Mouse (Mus musculus) forebrain, embryonic 12.5 days (tissue): ENCODE data around the gene Fam19a1. TPM values are rescaled to one million over a fixed set of nuclear protein-coding genes. Genes with fewer than 3 reads are reported as not detected.
A peak's percentile ranks its signal among the peaks of the same experiment; 100 is the strongest.

Experiments used
- ATAC-seq: fragments of 200-750 bp; cut with Nextera tagmentation; 2 replicates; pipeline ENCODE4 v1.8.0; 2017; ENCODE audit warnings: moderate TSS enrichment; ENCODE audit not compliant: low FRiP score
- H3K27ac ChIP-seq: fragments of 300-500 bp; sonication (generic); 2 replicates; pipeline ENCODE4 v1.5.1; 2016; ENCODE audit warnings: mild to moderate bottlenecking
- H3K27me3 ChIP-seq: fragments of 300-500 bp; sonication (generic); 2 replicates; pipeline ENCODE4 v1.6.1; 2016; ENCODE audit warnings: mild to moderate bottlenecking
- H3K36me3 ChIP-seq: fragments of 300-500 bp; sonication (generic); replicated peaks from 2 replicates; pipeline ENCODE4 v1.6.1; 2016; ENCODE audit warnings: mild to moderate bottlenecking
- H3K4me1 ChIP-seq: fragments of 300-500 bp; sonication (generic); 2 replicates; pipeline ENCODE4 v1.6.1; 2016
- H3K4me2 ChIP-seq: fragments of 300-500 bp; sonication (generic); 2 replicates; pipeline ENCODE4 v1.6.1; 2016; ENCODE audit warnings: mild to moderate bottlenecking, moderate library complexity
- H3K4me3 ChIP-seq: fragments of 300-500 bp; sonication (generic); replicated peaks from 2 replicates; pipeline ENCODE4 v1.5.1; 2016; ENCODE audit warnings: mild to moderate bottlenecking
- H3K9ac ChIP-seq: fragments of 300-500 bp; sonication (generic); 2 replicates; pipeline ENCODE4 v1.6.1; 2016; ENCODE audit warnings: mild to moderate bottlenecking
- H3K9me3 ChIP-seq: fragments of 300-500 bp; sonication (generic); 2 replicates; pipeline ENCODE4 v1.6.1; 2016
- WGBS: fragments of 180-500 bp; shearing (Covaris S2); methylation state at CpG from one replicate; pipeline ENCODE4 v1.1.7; 2016; 5-methylcytosine and 5-hydroxymethylcytosine counted together
- polyA plus RNA-seq: library from polyadenylated mRNA; unstranded; fragments of >200 nt; fragmentation: Nextera tagmentation; extraction: Ambion mirVana; gene quantifications from 2 replicates; pipeline ENCODE4 v1.2.1, GENCODE M21; 2016

The Fam19a1 gene
- polyA plus RNA-seq, 1 experiment from 2014 or later, result 1.3 TPM

GRCm38 (mm10) chr6:96384441-96384840, 271.5 kb downstream of the Fam19a1 start:
- Histone ChIP-seq H3K27me3 (peaks cover 11% of the 10 kb centered on the region; the same call in 1 of the 2 replicates), H3K4me2 (no peak overlapping the region), H3K27ac (no peak overlapping the region), H3K4me1 (no peaks in the 10 kb centered on the region), H3K36me3 (no peaks in the 10 kb centered on the region), H3K9ac (no peak overlapping the region), H3K9me3 (no peaks in the 10 kb centered on the region), H3K4me3 (no peak overlapping the region)
- no peak for ATAC-seq
- WGBS, result 72% methylated on average over 1 of the region's 1 CpGs

GRCm38 (mm10) chr6:96418866-96419265, 305.9 kb downstream of the Fam19a1 start:
- H3K9ac ChIP-seq, result no peak overlapping the region
- WGBS, result 72% methylated on average over 4 of the region's 4 CpGs
- H3K4me1 ChIP-seq, result peaks cover 9% of the 10 kb centered on the region
- no peak overlapping the region for H3K27ac ChIP-seq
- no peak for ATAC-seq
- H3K36me3 ChIP-seq, result no peaks in the 10 kb centered on the region
- H3K4me2 ChIP-seq, result no peak overlapping the region
- H3K27me3 ChIP-seq, result peaks cover 10% of the 10 kb centered on the region; the same call in 1 of the 2 replicates
- H3K4me3 ChIP-seq, result no peak overlapping the region
- no peaks in the 10 kb centered on the region for H3K9me3 ChIP-seq

- H3K4me2 ChIP-seq, result no peak overlapping the region
- peaks cover 10% of the 10 kb centered on the region; the same call in 1 of the 2 replicates for H3K27me3 ChIP-seq
- H3K4me3 ChIP-seq, result no peak overlapping the region
- WGBS, result 33% methylated on average over 5 of the region's 5 CpGs
- peak; percentile 68 for ATAC-seq
- no peaks in the 10 kb centered on the region for H3K36me3 ChIP-seq
- H3K9me3 ChIP-seq, result no peaks in the 10 kb centered on the region
- no peak overlapping the region for H3K27ac ChIP-seq
- peaks cover 9% of the 10 kb centered on the region for H3K4me1 ChIP-seq
- no peak overlapping the region for H3K9ac ChIP-seq
Observed at GRCm38 (mm10) chr6:96419704-96420382, 306.9 kb downstream of the Fam19a1 start.

- Histone ChIP-seq H3K27ac (no peak overlapping the region), H3K4me2 (no peak overlapping the region), H3K36me3 (no peaks in the 10 kb centered on the region), H3K9me3 (no peaks in the 10 kb centered on the region), H3K9ac (no peak overlapping the region), H3K4me1 (peaks cover 9% of the 10 kb centered on the region), H3K27me3 (peaks cover 10% of the 10 kb centered on the region; the same call in 1 of the 2 replicates), H3K4me3 (no peak overlapping the region)
- 9% methylated on average over 2 of the region's 2 CpGs for WGBS
- peak; percentile 82 for ATAC-seq
Observed at GRCm38 (mm10) chr6:96420515-96420914, 307.6 kb downstream of the Fam19a1 start.

- H3K36me3 ChIP-seq, result no peaks in the 10 kb centered on the region
- H3K9ac ChIP-seq, result no peak overlapping the region
- WGBS, result 82% methylated on average over 6 of the region's 6 CpGs
- H3K27me3 ChIP-seq, result no peaks in the 10 kb centered on the region; the same call in 1 of the 2 replicates
- no peaks in the 10 kb centered on the region for H3K4me1 ChIP-seq
- no peak for ATAC-seq
- no peak overlapping the region for H3K4me2 ChIP-seq
- no peak overlapping the region for H3K27ac ChIP-seq
- H3K4me3 ChIP-seq, result no peak overlapping the region
- H3K9me3 ChIP-seq, result no peaks in the 10 kb centered on the region
Observed at GRCm38 (mm10) chr6:96429390-96429789, 316.4 kb downstream of the Fam19a1 start.

GRCm38 (mm10) chr6:96432397-96432796, 319.4 kb downstream of the Fam19a1 start:
- Histone ChIP-seq H3K27ac (no peak overlapping the region), H3K9ac (no peak overlapping the region), H3K36me3 (no peaks in the 10 kb centered on the region), H3K4me1 (no peaks in the 10 kb centered on the region), H3K27me3 (no peaks in the 10 kb centered on the region), H3K4me3 (no peak overlapping the region), H3K9me3 (no peaks in the 10 kb centered on the region), H3K4me2 (no peak overlapping the region)
- no peak for ATAC-seq
- 79% methylated on average over 3 of the region's 3 CpGs for WGBS

GRCm38 (mm10) chr6:96433896-96434295, 320.9 kb downstream of the Fam19a1 start:
- ATAC-seq, result no peak
- 86% methylated on average over 1 of the region's 1 CpGs for WGBS

GRCm38 (mm10) chr6:96435545-96435944, 322.6 kb downstream of the Fam19a1 start:
- no peak for ATAC-seq
- H3K4me1 ChIP-seq, result no peaks in the 10 kb centered on the region
- H3K27ac ChIP-seq, result no peak overlapping the region
- H3K27me3 ChIP-seq, result no peaks in the 10 kb centered on the region
- no peak overlapping the region for H3K9ac ChIP-seq
- no peak overlapping the region for H3K4me2 ChIP-seq
- H3K9me3 ChIP-seq, result no peaks in the 10 kb centered on the region
- 90% methylated on average over 2 of the region's 2 CpGs for WGBS
- no peak overlapping the region for H3K4me3 ChIP-seq
- no peaks in the 10 kb centered on the region for H3K36me3 ChIP-seq

More at GRCm38 (mm10) chr6:96433896-96434295, 320.9 kb downstream of the Fam19a1 start:
- H3K9ac ChIP-seq, result no peak overlapping the region
- no peaks in the 10 kb centered on the region for H3K36me3 ChIP-seq
- H3K27ac ChIP-seq, result no peak overlapping the region
- no peaks in the 10 kb centered on the region for H3K9me3 ChIP-seq
- H3K4me1 ChIP-seq, result no peaks in the 10 kb centered on the region
- no peaks in the 10 kb centered on the region for H3K27me3 ChIP-seq
- no peak overlapping the region for H3K4me2 ChIP-seq
- no peak overlapping the region for H3K4me3 ChIP-seq

- Histone ChIP-seq H3K36me3 (no peaks in the 10 kb centered on the region), H3K27me3 (no peaks in the 10 kb centered on the region), H3K9me3 (no peaks in the 10 kb centered on the region), H3K9ac (no peak overlapping the region), H3K4me1 (no peaks in the 10 kb centered on the region), H3K27ac (no peak overlapping the region), H3K4me3 (no peak overlapping the region), H3K4me2 (no peak overlapping the region)
- ATAC-seq, result no peak
- 61% methylated on average over 3 of the region's 3 CpGs for WGBS
Observed at GRCm38 (mm10) chr6:96437814-96438213, 324.9 kb downstream of the Fam19a1 start.

GRCm38 (mm10) chr6:96439419-96439818, 326.5 kb downstream of the Fam19a1 start:
- ATAC-seq, result no peak
- Histone ChIP-seq H3K4me1 (no peaks in the 10 kb centered on the region), H3K27me3 (no peaks in the 10 kb centered on the region), H3K9ac (no peak overlapping the region), H3K27ac (no peak overlapping the region), H3K36me3 (no peaks in the 10 kb centered on the region), H3K4me3 (no peak overlapping the region), H3K4me2 (no peak overlapping the region), H3K9me3 (no peaks in the 10 kb centered on the region)
- WGBS, result 87% methylated on average over 2 of the region's 2 CpGs

GRCm38 (mm10) chr6:96441971-96442370, 329.0 kb downstream of the Fam19a1 start:
- no peaks in the 10 kb centered on the region for H3K4me1 ChIP-seq
- H3K9ac ChIP-seq, result no peak overlapping the region
- H3K27ac ChIP-seq, result no peak overlapping the region
- 94% methylated on average over 3 of the region's 3 CpGs for WGBS
- H3K36me3 ChIP-seq, result no peaks in the 10 kb centered on the region
- H3K4me3 ChIP-seq, result no peak overlapping the region
- H3K4me2 ChIP-seq, result no peak overlapping the region
- ATAC-seq, result no peak
- no peaks in the 10 kb centered on the region for H3K27me3 ChIP-seq
- no peaks in the 10 kb centered on the region for H3K9me3 ChIP-seq

GRCm38 (mm10) chr6:96447466-96447865, 334.5 kb downstream of the Fam19a1 start:
- Histone ChIP-seq H3K27me3 (no peaks in the 10 kb centered on the region), H3K4me1 (no peaks in the 10 kb centered on the region), H3K27ac (no peak overlapping the region), H3K9me3 (no peaks in the 10 kb centered on the region), H3K9ac (no peak overlapping the region), H3K4me2 (no peak overlapping the region), H3K4me3 (no peak overlapping the region), H3K36me3 (no peaks in the 10 kb centered on the region)
- no peak for ATAC-seq
- 91% methylated on average over 4 of the region's 4 CpGs for WGBS

GRCm38 (mm10) chr6:96456266-96456665, 343.3 kb downstream of the Fam19a1 start:
- no peaks in the 10 kb centered on the region for H3K36me3 ChIP-seq
- no peak overlapping the region for H3K9ac ChIP-seq
- H3K4me2 ChIP-seq, result no peak overlapping the region
- no peaks in the 10 kb centered on the region for H3K9me3 ChIP-seq
- H3K27me3 ChIP-seq, result no peaks in the 10 kb centered on the region
- ATAC-seq, result no peak
- no peak overlapping the region for H3K27ac ChIP-seq
- H3K4me3 ChIP-seq, result no peak overlapping the region
- H3K4me1 ChIP-seq, result no peaks in the 10 kb centered on the region
- WGBS, result 52% methylated on average over 1 of the region's 1 CpGs
